13 mouse cellular contexts compared by ENCODE assay signal in genomic region chr14:12124682-12125081, GRCm38 (mm10).
"Had no signal": no experiment of that assay in that cellular context is flagged by ENCODE, and none has a peak within 500 bp of the region (broad histone marks: within the 10 kb centered on the region; RNA-seq: fewer than 3 reads in every experiment).

No protein-coding gene starts in this region.

- ATAC-seq: midbrain, embryonic 15.5 days had no signal

- H3K9me3 ChIP-seq: lung, embryonic 15.5 days; midbrain, embryonic 10.5 days; midbrain, embryonic 12.5 days; midbrain, embryonic 15.5 days; neural tube, embryonic 12.5 days; stomach, embryonic 15.5 days had no signal

- H3K27me3 ChIP-seq: lung, embryonic 15.5 days; midbrain, embryonic 12.5 days; midbrain, embryonic 15.5 days; neural tube, embryonic 12.5 days; stomach, embryonic 15.5 days had no signal

- H3K4me2 ChIP-seq: lung, embryonic 15.5 days; midbrain, embryonic 12.5 days; midbrain, embryonic 15.5 days; neural tube, embryonic 12.5 days; stomach, embryonic 15.5 days had no signal

- DNase-seq: lung, adult 2 months; lung, postnatal 4 days; right cerebral cortex, postnatal 14 days; thymus, postnatal 14 days; thymus, postnatal 36 days had no signal

- H3K36me3 ChIP-seq: lung, embryonic 15.5 days; midbrain, embryonic 10.5 days; midbrain, embryonic 12.5 days; midbrain, embryonic 15.5 days; stomach, embryonic 15.5 days had no signal

- H3K4me1 ChIP-seq: lung, embryonic 15.5 days; midbrain, embryonic 10.5 days; midbrain, embryonic 12.5 days; midbrain, embryonic 15.5 days; neural tube, embryonic 12.5 days; stomach, embryonic 15.5 days had no signal

- H3K4me3 ChIP-seq: lung, embryonic 15.5 days; midbrain, embryonic 10.5 days; midbrain, embryonic 12.5 days; midbrain, embryonic 15.5 days; neural tube, embryonic 12.5 days; stomach, embryonic 15.5 days had no signal

- H3K27ac ChIP-seq: liver, embryonic 14.5 days; lung, embryonic 15.5 days; midbrain, embryonic 10.5 days; midbrain, embryonic 12.5 days; midbrain, embryonic 15.5 days; neural tube, embryonic 12.5 days; stomach, embryonic 15.5 days; stomach, postnatal 0 days had no signal

- H3K9ac ChIP-seq: liver, embryonic 14.5 days; lung, embryonic 15.5 days; midbrain, embryonic 12.5 days; midbrain, embryonic 15.5 days; neural tube, embryonic 12.5 days; stomach, embryonic 15.5 days had no signal
